Mouse (Mus musculus): ENCODE results near the gene Dgkh. TPM values are rescaled to one million over a fixed set of nuclear protein-coding genes. Genes with fewer than 3 reads are reported as not detected.
"Not testable (repeated sequence)": the region's sequence is repeated elsewhere in the genome, so short reads cannot be mapped to it uniquely, and the experiment has no call there.

Dgkh gene
- total RNA-seq (2021): 10 to 100 TPM; 83.6 to 95.7 TPM
- long read RNA-seq, experiment 1, full-length matches to known transcripts: 7 of 30 reads
- long read RNA-seq, experiment 1, partial matches to known transcripts: 5 of 30 reads
- long read RNA-seq, experiment 1, other reads (novel, unspliced or antisense): 18 of 30 reads
- long read RNA-seq, experiment 2, full-length matches to known transcripts: 3 of 18 reads
- long read RNA-seq, experiment 2, partial matches to known transcripts: 7 of 18 reads
- long read RNA-seq, experiment 2, other reads (novel, unspliced or antisense): 8 of 18 reads

DNA sequence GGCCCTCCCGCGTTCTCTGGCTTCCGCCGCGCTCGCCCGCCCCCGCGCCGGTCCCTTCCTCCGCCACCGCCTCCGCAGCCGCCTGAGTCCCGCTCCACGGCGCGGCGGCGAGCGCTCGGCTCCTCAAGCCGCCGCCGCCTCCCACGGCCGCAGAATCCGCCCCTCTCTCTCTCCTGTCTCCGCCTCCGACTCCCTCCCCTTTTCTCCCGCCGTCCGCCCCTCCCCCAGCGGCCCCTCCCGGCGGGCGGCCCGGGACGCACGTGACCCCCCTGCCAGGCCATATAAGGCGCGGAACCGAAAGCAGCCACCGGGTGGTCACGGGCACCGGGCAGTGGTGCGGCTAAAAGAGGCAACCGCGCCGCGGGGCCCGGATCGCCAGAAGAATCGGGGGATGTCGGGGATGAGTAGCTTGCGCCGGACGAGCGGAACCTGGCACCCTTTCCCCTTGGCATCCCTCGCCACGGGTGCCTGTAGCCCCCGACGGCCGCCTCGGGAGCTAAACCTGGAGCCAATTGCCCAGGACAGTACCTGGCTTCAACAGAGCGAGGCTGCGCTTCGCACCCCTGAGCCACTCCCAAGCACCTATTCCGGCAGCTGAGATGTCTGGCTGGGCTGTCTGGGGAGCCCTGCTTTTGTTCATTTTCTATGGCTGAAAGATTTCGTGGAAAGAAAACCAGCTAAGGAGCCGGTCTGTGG lies at the start of gene Dgkh:
TSS of gene Dgkh (minus strand) at position 160 of the 696 bp plus-strand sequence.
- intact Hi-C loops (cut with DNase I): loop anchor here (2.0 to 5.0 kb wide), 3 partner anchors 55 to 375 kb away; partner anchors contain the start of gene Vwa8
- DNase-seq (ENCODE audit: low spot score in 2 of 2): peak; percentile 89

- intact Hi-C loops (cut with DNase I): no loop called here
- peak in 1 of 2 experiments; percentile 30 for DNase-seq (ENCODE audit: low spot score in 2 of 2)
These were observed 44.6 kb upstream of the Dgkh start for GRCm38 (mm10) chr14:78777215-78777614.

- DNase-seq (ENCODE audit: low spot score in 2 of 2): peak in 1 of 2 experiments; percentile 13
- intact Hi-C loops (cut with DNase I): no loop called here
These were observed 44.1 kb upstream of the Dgkh start for GRCm38 (mm10) chr14:78776659-78777058.

DNA sequence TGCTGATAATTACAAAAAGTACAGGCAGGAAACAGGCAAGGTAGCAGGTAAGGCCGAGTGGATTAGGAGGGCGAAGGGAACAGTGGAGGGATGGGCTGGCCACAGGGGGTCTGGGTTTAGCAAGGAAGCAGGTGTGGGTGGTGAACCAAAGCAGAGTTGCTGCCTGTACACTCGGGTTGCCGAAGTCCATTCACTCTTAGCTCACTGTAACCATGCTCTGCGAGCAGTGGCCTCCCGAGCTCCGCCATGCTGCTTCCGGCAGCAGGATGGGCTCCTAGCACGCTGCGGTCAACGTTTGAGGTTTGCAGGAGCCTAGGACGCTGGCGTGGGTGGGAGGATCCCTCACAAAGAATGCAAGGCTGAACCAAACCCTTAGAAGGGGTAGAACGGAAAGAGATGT lies 43.1 kb upstream of the Dgkh start:
- intact Hi-C loops (cut with DNase I): no loop called here

DNA sequence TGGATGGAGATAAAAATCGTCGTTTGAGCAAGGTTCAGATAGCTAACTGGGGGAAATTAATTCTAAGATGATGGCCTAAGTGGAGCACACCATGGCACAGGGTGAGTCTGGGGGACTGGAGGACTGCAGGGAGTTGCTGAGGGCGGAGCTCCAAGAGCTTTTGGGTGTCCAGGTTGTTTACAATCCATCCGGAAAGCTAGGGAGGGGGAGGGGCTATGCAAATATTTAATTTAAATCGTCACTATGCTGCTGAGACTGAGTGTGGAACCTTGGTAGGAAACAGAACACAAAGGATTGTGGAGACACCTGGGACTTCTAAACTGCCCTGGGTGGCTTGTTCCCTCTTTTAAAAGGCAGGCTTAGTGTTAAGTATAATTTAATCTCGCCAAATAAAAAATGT lies 42.6 kb upstream of the Dgkh start:
- intact Hi-C loops (cut with DNase I): no loop called here
- no peak for DNase-seq (ENCODE audit: low spot score in 2 of 2)

More for the DNA sequence above, 43.1 kb upstream of the Dgkh start:
- DNase-seq (ENCODE audit: low spot score in 2 of 2): no peak

DNA sequence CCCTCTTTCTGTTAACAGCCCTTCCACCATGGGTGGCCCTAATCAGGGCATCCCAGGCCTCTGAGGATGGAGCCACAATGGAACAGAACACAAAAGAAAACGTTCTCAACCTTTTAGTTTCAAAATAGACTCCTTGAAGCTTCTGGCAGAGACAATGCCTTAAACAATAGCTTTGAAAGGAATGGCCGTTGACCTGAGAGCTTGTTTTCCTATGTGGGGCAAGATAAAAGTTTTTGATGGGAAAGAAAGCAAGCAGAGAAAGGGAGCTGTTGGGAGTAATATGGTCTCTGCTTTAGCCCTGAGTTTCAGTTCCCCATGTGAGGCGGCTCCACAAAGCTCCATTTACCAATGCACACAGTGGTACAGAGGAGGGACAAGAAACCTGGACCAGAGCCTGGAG lies 37.9 kb upstream of the Dgkh start:
- intact Hi-C loops (cut with DNase I): no loop called here
- no peak for DNase-seq (ENCODE audit: low spot score in 2 of 2)

DNA sequence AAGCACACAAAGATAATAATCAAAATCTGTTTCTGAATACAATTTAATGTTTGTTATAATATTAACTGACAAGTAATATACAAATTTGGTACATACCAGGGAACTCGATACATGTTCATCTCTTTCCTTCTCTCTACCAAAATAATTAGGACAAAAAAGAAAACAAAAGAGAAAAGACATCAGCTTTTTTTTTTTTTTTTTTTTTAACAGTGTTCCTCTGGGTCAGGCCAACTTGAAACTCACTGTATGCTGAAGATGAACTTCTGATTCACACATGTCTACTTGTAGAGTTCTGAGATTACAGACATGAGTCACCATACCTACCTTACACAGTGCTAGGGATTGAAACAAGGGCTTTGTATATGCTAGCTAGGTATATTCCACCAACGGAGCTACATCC lies 28.5 kb upstream of the Dgkh start:
- intact Hi-C loops (cut with DNase I): no loop called here
- DNase-seq (ENCODE audit: low spot score in 2 of 2): no peak

DNA sequence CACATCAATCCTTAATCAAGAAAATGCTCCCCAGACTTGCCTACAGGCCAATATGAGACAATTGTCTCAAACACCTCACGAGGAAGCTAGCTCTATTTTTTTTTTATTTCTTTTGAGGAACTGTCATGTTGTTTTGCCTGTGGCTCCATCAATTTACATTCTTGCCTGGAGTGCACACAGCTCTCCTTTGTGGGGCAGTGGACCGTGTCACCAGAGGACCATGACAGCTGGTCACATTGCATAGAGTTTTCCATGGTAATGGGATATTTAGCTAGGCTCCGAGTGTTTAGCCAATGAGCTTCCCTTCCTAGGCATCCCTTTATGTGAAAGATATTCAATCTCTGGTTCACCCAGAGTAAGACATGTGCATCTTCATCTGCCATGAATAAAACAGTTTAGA lies 26.9 kb upstream of the Dgkh start:
- no peak for DNase-seq (ENCODE audit: low spot score in 2 of 2)
- intact Hi-C loops (cut with DNase I): no loop called here

- DNase-seq (ENCODE audit: low spot score in 2 of 2): no peak
- intact Hi-C loops (cut with DNase I): no loop called here
These were observed 22.7 kb upstream of the Dgkh start for GRCm38 (mm10) chr14:78755316-78755715.

DNA sequence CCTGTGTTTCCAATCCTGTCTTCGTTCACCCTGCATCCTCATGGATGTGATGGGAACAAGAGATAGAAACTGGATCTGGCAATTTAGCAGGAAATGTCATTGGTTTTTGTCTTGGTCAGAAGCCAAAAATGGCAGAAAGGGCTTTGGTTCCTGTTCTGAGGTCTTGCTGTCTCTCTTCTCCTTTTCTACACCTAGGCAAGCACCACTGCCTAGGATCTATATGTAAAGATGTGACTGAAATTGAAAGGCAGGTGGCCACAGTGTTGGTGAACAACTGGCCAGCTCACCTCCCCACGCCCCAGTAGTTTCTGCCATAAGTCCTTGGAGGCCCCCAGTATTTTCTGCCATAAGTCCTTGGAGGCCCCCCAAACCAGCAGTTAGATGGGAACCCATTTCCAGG lies 16.1 kb upstream of the Dgkh start:
- no peak for DNase-seq (ENCODE audit: low spot score in 2 of 2)
- intact Hi-C loops (cut with DNase I): no loop called here

DNA sequence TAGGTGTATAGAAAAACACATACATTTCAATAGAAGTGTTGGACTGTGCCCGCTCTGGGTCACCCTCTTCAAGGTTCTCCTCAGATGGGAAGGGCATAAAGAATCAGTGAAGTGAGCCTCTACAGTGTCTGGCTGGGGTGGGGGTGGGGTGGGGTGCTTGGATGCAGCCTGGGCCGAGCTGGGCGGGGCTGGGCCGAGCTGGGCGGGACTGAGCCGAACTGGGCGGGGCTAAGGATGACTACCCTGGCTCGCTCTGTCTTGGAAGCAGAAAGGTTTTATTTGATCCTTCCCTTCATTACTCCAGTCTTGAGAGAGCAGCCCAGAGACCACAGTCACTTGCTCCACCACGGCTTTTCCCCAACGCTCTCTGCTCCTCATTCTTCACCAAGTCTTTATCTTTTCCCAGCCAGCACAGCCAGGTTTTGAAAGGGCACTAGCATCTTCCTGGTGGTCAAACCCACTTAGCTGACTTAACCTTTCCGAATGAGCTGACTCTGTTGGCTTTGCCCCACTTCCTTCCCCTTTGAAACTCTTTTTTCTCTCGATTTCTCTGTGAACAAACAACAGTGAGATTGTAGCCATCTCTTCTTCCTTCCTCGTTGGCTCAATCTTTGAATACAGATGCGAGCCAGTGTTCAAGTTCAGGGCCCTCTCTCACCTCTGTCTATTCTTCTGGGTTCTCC lies 15.5 kb upstream of the Dgkh start:
- intact Hi-C loops (cut with DNase I): no loop called here
- no peak for DNase-seq (ENCODE audit: low spot score in 2 of 2)

- intact Hi-C loops (cut with DNase I): no loop called here
- DNase-seq (ENCODE audit: low spot score in 2 of 2): no peak
These were observed 14.9 kb upstream of the Dgkh start for GRCm38 (mm10) chr14:78747454-78747853.

- intact Hi-C loops (cut with DNase I): loop anchor here (5.0 kb wide), 2 partner anchors 57 to 373 kb away; no protein-coding TSS in a partner anchor
- DNase-seq (ENCODE audit: low spot score in 2 of 2): no peak
These were observed 2.0 kb upstream of the Dgkh start for GRCm38 (mm10) chr14:78734605-78735004.

- intact Hi-C loops (cut with DNase I): loop anchor here (5.0 kb wide), 2 partner anchors 57 to 373 kb away; no protein-coding TSS in a partner anchor
- not testable (repeated sequence) for DNase-seq (ENCODE audit: low spot score in 2 of 2)
These were observed 1.6 kb upstream of the Dgkh start for GRCm38 (mm10) chr14:78734203-78734602.

GRCm38 (mm10) chr14:78733366-78734076 lies 945 bp upstream of the Dgkh start:
- no peak for DNase-seq (ENCODE audit: low spot score in 2 of 2)
- intact Hi-C loops (cut with DNase I): loop anchor here (2.0 to 5.0 kb wide), 3 partner anchors 56 to 374 kb away; partner anchors contain the start of gene Vwa8

DNA sequence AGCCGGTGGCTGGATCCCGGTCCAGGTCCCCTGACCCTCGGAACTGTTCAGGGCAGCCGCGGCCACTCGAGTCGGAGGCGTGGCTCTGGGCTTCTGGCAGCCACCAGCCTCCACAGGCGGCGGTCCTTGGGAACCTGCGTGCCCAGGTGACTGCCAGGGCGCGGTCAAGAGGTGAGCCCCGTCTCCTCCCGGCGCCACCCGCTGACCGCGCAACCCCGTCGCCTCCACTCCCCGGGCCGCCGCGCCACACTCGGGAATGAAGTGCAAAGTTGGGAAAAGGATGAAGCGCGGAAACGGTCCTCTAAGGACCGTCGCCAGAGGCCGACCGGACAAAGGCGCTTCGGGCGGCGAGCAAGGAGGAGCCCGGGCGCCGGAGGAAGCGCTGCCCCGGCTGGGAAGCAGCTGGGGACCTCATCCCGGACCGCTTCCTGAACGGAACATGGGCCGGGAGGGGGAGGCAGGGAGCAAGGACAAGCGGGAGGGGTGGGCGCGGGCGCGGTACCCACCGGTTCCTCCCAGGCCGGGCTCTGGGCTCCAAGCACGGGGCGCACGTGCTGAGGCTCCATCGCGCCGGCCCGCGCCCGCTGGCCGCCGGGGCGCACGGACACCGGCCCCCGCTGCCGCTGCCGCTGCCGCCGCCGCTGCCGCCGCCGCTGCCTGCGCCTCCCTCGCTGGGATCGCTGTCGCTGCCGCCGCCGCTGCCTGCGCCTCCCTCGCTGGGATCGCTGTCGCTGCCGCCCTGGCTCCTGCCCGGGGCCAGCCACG lies 542 bp downstream of the Dgkh start:
- intact Hi-C loops (cut with DNase I): loop anchor here (2.0 to 5.0 kb wide), 3 partner anchors 55 to 375 kb away; partner anchors contain the start of gene Vwa8
- peak in 1 of 2 experiments; percentile 22 for DNase-seq (ENCODE audit: low spot score in 2 of 2)

- intact Hi-C loops (cut with DNase I): loop anchor here (5.0 kb wide), 2 partner anchors 54 to 376 kb away; no protein-coding TSS in a partner anchor
- DNase-seq (ENCODE audit: low spot score in 2 of 2): peak; percentile 46 to 49
These were observed 1.3 kb downstream of the Dgkh start for GRCm38 (mm10) chr14:78731240-78731639.

- DNase-seq (ENCODE audit: low spot score in 2 of 2): no peak
- intact Hi-C loops (cut with DNase I): no loop called here
These were observed 6.6 kb downstream of the Dgkh start for GRCm38 (mm10) chr14:78725976-78726375.

Data from left cerebral cortex, postnatal 14 days (tissue).